Mouse (Mus musculus) frontal cortex, postnatal 10 days (tissue): Measurements from ENCODE around the gene Ncan.
"Not testable (repeated sequence)": the region's sequence is repeated elsewhere in the genome, so short reads cannot be mapped to it uniquely, and the experiment has no call there.

ENCODE experiments used
- DNase-seq, 2 experiments: peaks; one replicate each; pipeline ENCODE4 v3.0.0; 2022; ENCODE audit warnings: low spot score in 2 of 2, mixed read lengths in 1 of 2

Ncan gene

DNA sequence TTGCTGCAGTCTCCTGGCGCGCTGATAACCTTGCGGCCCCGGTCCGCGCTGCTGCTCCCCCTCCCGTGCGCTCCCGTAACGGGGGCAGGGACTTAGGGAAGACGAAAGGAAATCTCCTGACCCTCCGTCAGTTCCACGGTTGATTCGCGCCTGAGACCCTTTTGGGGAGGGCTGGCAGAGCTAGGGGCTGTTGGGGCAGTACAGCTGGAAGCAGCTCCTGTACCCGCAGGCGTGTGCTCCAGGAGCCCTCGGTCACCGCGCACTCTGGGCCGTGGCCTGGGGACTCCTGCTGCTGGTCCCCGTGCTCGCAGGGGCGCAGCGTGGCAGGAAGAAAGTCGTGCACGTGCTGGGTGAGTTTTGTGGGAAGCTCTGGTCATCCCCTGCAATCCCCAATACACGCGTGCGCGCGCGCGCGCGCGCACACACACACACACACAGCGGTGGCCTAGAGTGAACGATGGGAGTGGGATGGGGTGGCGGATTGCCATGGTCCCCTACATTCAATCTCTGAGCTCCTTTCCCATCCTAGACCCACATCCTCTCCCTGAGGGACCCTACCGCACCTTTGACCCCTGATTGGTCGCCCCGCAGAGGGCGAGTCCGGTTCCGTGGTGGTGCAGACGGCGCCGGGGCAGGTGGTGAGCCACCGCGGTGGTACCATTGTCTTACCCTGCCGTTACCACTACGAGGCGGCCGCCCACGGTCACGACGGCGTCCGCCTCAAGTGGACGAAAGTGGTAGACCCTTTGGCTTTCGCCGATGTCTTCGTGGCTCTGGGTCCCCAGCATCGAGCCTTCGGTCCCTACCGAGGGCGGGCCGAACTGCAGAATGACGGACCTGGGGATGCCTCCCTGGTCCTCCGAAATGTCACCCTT, 36.2 kb downstream of the Ncan start:
- DNase-seq, result no peak

DNA sequence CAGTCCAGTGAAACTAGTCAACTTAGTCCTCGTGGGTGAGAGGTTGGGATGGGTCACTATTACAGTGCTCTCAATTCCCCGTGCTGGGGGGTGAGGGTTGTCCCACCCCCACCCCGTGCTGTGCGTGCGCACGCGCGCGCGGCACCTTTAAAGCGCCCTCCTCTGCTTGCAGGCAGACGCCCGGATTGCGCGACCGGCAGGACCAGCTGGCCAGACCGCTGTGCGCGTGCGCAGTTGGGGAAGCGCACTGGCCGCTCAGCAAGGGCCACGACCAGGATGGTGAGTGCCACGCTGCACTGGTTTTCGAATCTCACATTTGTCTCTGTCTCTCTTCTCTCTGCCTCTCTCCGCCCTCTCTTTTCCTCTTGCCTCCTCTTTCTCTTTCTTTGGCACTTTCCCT, 37.4 kb downstream of the Ncan start, which contains the start of gene Hapln4:
Gene Hapln4, plus strand, starts transcription at position 173 of the 400 bp plus-strand sequence.
- no peak for DNase-seq

DNA sequence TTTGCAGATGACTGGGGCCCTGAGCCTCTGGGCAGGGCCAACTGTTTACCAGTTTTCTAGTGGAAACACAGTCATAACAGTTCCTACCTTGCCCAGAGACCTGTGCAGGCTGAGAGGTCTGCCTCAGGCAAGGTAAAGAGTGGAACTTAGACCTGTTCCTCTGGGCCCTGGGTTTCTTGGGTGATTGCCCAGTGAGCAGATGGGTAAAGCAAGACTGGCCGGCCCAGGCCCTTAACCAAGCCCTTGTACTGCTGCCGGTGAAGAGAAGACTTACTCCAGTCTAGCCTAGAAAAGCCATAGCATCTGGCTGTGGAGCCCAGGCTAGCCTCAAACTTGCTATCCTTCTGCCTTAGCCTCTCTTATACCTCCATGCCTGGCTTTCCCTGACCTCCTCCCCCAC, 38.7 kb downstream of the Ncan start:
- DNase-seq, result no peak

DNA sequence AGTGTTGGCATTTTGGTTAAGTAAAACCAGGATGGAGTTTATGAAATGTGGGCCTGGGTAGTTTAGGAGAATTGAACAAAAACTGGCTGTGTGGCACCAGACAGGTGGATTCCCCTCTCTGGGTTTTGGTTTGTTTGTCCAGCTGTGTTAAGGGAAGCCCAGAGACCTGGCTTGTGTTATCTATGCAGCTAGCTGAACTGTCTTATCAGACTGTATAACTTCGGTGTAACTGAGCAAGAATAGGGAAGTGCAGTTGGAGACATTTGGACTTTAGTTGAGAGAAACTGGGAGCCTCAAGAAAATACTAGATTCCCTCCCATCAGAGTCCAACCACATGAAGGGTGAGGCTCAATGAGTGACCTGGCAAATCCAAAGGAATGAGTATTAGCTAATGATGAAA, 47.0 kb downstream of the Ncan start:
- DNase-seq, result no peak

DNA sequence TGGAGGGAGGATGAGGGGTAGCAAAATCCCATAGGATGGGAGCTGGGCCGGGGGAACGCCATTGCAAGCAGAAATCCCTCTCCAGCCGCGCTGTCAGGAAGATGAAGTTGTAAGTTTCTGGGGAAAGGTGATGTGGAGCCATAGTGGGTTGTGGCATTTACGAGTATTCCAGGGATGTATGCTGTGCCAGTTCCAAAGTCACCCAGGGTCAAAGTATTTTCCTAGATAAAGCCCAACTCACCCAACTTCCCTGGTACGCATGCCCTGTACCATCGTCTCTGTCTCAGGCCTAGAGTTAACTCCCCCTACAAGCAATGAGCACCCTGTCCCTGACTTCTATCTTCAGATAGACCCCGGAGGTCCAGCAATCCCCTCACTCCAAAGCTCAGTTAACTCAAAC, 47.6 kb downstream of the Ncan start:
- no peak for DNase-seq

DNA sequence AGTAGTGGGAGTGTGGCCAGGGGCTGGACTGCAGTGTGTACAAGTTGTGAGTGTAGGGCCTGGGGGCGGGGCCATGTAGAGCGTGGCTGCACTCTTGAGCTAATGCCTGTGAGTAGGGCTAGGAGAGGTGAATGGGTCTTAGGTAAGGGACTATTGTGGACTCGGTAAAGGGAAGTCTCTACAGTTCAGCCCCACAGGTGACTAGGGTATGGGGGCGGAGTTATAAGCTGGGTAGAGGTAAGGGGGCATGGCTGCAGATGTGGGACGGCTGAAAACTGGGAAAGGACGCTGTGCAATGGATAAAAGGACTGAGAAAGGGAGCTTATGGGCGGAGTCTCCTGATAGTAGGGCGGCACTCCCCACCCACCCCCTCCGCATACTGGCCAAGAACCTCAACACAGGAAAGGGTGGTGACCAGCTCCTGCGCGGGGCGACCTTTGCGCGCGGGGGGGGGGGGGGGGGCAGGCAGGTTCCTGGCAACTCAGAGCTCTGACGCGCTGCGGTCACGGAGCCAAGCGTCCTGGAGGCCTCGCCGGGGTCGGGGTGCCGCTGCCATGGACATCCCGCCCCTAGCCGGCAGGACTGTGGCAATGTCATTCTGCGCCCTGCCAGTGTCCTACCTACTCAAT, 48.1 kb downstream of the Ncan start, which contains the start of gene Tm6sf2:
Gene Tm6sf2, plus strand, starts transcription at position 484 of the 629 bp plus-strand sequence.
- DNase-seq, result no peak

DNA sequence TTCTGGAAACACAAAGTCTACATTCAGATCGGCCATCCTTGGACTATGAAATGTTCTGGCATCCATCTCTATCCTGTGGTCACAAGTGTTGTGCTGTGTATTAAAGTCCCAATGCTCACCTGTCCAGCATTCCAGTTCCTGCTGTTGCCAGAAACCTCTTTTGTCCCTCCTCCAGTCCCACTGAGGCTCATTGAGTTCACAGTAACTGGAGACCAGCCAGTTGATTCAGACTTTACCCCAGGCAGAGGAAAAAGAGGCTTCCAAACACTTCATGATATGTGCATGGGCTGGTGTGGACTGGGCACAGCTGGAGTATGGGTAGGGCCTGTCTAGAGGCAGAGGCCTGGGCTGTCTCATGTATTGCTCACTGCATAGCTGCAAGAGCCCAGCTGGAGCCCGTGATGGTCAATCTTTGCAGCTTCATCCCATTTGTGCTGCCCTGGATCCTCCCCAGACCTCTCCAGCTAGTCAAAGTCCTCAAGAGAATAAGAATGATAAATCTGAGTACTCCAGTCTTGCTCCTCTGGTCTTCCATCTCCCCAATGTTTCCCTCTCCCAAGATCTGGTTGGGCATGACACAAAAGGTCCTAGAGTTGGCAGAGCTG, 48.7 kb downstream of the Ncan start:
- no peak for DNase-seq

DNA sequence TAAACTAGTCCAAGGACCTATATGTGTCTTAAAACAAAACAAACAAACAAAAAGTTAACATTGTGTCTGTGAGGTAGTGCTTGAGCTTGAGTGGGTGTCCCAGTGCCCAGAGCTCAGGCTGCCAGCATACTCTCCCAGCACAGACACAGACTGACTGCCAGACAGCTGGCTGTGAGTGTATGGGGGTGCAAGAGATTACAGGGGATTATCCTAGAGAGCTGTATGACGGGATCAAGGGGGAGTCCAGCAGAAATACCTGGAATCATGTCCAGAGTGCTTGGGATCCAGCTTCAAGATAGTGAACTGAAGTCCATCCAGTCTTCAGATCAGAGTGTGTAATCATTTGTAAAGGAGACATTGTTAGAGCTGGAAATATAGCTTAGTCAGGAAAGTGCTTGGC, 63.0 kb downstream of the Ncan start:
- no peak for DNase-seq

DNA sequence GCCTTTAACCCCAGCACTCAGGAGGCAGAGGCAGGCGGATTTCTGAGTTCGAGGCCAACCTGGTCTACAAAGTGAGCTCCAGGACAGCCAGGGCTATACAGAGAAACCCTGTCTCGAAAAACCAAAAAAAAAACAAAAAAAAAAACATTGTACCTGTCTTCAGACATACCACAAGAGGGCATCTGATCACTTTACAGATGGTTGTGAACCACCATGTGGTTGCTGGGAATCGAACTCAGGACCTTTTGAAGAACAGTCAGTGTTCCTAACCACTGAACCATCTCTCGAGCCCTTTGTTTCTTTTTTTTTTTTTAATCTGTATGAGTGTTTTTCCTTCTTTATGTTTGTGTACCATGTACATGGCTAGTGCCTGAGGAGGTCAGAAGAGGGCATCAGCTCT, 70.2 kb downstream of the Ncan start:
- DNase-seq, result not testable (repeated sequence)

DNA sequence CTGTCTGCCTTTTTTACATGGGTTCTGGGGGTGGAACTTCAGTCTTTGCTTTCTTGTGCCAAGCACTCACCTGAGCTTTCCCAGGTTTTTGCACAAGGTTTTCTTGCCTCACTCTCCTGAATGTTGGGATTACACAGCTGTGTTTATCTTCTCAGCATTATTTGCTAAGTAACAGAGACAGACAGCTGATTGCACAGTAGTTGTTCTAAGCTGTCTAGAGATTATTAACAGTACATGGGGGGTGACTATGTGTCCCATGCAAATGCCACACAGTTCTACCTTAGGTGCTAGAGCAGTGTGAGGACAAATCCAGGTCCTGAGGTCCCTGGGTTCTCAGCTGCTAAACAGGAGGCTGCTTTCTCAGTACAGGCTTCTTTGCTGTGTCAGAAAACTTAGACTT, 71.0 kb downstream of the Ncan start:
- DNase-seq, result no peak

DNA sequence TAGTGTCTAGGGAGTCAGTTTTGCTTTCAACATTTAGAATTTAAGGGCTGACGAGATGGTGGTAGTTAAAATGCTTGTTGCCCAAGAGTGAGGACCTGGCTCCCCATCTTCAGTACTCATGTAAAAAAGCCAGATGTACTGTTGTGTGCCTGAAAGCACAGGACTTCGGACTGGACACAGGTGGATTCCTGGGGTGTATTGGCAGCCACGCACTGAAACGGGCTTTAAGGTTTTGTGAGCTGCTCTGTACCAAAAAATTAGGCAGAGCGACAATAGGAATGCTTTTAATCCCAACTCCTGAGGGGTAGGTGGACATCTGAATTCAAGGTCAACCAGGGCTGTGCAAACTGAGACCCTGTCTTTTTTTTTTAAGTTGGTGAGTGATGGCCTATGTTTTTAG, 76.7 kb downstream of the Ncan start:
- no peak for DNase-seq
